Mouse (Mus musculus): ENCODE measurements around the gene Map3k9.

Map3k9 gene

DNA sequence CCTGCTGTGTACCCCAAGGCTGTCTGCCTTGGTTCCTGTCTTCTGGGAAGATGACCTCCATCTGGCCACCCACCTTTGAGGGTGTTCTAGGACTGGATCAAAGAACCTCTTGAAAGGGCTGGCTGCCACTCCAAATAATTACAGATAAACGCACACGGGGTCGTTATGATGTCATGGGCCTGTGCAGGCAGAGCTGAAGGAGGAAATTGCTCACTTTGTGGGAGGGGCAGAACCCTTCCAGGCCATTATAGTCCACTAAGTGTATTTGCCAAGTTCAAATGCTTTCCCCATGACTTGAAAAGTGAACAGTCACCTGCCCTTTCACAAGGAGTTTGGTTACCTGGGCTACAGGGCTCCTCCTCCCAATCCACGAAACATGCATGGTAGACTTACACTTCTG lies 83.0 kb downstream of the Map3k9 start:
- DNase-seq: no peak

- peak; percentile 30 to 42 for DNase-seq
These were observed 89.7 kb downstream of the Map3k9 start for GRCm38 (mm10) chr12:81691177-81691730.

DNA sequence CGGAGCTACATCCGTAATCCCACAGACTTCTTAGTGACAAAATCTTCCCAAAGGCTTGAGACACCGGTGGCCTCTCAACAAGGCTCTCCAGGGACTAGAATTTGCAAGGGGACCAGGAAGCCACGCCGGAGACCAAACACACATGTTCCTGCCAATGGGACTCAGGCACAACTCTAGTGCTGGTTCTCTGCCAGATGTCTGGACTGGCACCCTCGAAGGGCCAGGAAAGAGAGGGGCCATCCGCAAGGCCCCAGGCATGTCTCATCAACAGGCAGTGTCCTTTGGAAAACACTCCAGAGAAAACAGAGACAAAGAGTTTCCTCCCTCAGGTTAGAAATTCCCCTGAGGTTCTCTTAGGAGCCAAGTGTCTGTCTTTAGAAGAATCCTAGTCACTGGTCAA lies 90.2 kb downstream of the Map3k9 start:
- peak; percentile 43 to 53 for DNase-seq

DNA sequence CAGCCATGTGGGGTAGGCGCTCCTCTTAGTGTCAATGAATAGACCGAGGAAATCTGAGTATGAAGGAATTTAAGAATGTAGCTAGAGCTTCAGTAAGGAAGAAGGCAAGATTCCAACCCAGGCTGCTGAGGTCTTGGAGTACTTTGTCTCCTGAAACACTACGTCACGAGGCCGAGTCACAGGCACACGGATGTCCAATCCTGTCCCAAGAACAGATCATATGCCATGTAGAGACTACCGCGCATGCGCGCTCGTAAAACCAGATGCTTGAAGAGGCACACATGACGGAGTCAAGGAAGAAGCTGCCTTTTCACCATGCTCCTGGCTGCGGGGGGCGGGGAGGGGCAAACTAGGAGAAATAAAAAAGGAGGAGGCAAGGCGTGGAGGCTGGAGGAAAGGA lies 90.9 kb downstream of the Map3k9 start:
- DNase-seq: no peak

DNA sequence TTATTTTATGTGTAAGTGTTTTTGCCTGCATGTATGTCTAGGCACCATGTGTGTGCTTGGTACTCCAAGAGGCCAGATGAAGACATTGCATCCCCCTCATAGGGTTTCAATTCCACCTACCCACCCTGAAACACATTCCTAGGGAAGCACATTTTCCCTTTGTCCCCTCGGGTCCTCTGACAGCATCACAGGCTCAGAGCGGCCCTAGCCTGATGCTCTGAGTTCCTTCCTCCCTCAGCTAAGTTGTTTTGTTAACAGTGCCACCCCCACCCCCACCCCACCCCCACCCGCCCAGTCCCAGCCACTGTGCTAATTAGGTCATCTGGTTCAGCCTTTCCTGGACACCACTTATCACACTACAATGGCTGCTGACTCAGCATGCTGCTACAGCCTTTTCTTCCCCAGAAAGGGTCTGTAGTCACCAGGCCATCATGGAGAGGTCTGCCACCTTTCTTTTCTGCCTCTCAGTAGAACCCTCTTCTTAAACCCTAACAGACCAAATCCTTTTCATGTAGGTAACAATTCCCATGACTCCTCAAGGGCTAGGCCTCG lies 91.4 kb downstream of the Map3k9 start:
- no peak for DNase-seq

DNA sequence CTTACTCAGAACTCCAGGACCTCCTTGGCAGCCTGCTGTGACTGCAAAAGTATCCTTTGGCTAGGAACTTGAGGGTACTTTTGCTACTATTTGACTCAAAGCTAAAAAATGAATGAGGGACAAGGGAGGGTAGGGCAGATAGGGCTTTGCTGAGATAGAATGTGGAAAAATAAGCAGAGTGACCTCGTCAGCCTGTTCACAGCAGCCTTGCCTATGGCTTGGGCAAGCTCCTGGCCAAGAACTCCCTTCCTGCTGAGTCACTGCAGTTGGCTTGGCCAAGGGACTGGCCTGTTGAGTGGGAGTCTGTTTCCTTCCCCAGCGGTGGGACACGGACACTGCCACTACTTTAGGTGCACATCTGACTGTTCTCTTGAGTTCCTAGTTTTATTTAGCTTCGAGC lies 92.4 kb downstream of the Map3k9 start:
- peak; percentile 20 to 25 for DNase-seq

DNA sequence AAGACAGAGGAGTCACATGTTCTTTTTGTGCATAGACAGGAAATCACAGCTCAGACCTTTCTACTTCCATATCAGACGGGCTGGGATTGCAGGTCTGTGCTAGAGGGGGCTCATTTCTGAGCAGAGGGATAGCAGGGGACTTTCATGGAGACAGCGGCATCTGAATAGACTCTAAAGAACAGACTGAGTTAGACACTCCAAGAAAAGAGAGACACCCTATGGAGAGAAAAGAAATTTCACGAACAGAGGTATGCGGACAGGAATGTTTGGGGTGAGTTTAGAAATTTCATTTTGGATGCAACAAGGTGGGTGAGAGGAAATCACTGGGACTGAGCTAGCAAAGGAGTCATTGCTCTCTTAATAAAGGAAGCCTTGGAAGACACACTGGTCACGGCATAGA lies 93.1 kb downstream of the Map3k9 start:
- no peak for DNase-seq

DNA sequence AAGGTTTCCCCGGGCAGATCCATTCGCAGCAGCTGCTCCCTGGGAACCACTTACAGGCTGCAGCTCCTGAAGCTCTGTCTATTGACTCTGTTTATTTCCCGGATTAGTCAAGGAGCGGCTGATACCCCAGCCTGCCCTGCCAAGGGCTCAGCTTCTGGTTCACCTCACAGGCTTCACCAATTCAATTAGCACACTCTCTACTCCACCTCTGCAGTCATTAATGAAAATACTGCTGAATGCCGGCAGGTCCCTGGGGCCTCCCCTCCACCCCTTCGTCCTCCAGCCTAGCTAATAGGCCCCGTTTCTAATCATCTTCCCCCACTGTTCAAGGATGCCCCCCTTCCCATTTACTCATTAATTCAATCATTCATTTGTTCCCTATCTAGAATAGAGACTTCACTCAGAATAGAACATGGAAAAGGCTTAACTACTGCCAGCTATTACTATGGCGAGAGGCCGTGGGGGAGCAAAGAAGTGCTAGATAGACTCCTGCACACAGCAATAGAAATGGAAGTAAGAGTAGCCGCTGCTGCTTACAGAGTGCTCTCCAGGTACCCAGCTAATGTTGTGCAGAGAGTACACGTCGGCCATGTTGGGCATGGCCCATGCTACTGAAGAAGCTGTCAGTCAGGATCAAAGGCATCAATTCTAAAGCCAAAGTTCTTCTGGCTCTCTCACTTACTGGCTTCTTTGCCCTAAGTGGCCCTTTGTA lies 94.4 kb downstream of the Map3k9 start:
- no peak for DNase-seq

GRCm38 (mm10) chr12:81685981-81686380 lies 95.0 kb downstream of the Map3k9 start:
- no peak for DNase-seq

- peak in 1 of 2 experiments; percentile 10 for DNase-seq
These were observed 96.9 kb downstream of the Map3k9 start for GRCm38 (mm10) chr12:81684096-81684495.

DNA sequence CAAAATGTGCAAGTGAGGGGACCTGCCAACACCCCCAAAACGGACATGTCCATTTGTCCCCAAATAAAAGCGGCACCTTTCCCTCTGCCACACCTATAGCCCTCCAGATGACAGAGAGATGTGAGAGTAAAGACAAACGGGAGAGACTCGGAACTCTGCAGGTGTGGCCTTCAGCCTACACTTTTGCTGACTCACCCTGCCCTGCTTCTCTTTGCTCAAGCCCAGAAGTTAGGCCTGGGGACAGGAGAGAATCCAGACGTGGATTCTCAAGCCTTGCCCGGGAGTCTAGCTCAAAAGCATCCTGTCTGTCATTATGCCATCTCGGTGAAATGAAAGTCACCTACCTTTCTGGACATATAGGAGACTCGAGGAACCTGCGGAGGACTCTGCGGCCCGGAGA lies 97.6 kb downstream of the Map3k9 start:
- no peak for DNase-seq

DNA sequence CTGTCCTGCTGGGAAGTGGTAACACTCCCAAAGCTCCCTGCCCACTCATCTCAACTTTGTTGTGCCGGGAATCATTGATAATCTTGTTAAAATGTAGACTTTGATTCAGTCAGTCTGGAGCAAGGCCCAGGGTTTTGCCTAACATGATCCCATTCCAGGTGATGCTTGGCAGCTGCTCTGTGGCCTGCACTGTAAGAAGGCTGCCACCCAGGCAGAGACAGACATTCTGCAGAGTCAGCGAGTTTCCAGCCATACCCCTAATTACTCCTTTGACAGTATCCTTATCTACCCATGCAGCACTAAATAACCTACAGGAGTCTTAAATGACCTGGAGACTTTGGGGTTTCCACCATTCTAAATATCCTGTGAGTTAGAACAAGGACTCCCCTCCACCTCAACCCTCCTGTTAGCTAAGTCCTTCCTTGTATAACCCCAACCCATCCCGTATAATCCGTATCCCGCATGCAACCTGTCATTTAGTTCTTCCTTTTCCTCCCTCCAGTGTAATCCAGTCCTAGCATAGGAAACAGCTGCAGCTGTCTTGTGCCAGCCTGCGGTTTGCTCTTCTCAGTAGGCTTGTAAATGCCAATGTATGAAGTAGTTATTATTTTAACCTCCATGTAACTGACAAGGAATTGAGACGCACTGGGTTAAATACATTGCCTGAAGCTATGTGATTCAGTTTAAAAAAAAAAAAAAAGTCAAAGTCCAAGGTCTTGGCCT lies 101.0 kb downstream of the Map3k9 start:
- DNase-seq: no peak

GRCm38 (mm10) chr12:81675557-81675956 lies 105.4 kb downstream of the Map3k9 start:
- no peak for DNase-seq
